ENCODE assay signal across 11 mouse cellular contexts in genomic region chr9:21587678-21588349, GRCm38 (mm10).
"Had no signal": no experiment of that assay in that cellular context is flagged by ENCODE, and none has a peak within 500 bp of the region (broad histone marks: within the 10 kb centered on the region; RNA-seq: fewer than 3 reads in every experiment).

No protein-coding gene starts in this region.

- H3K4me2 ChIP-seq: intestine, embryonic 15.5 days; limb, embryonic 13.5 days; midbrain, embryonic 12.5 days had no signal

- ATAC-seq: intestine, embryonic 15.5 days; midbrain, embryonic 16.5 days had no signal

- DNase-seq: kidney, adult 8-10 months; lung, adult 18-20 months; thymus, adult 18-20 months; thymus, postnatal 36 days had no signal

- H3K9ac ChIP-seq: intestine, embryonic 15.5 days; limb, embryonic 13.5 days; liver, embryonic 14.5 days; midbrain, embryonic 12.5 days had no signal

- H3K4me3 ChIP-seq: intestine, embryonic 15.5 days; limb, embryonic 13.5 days; midbrain, embryonic 12.5 days had no signal

- H3K27me3 ChIP-seq: intestine, embryonic 15.5 days; limb, embryonic 13.5 days; midbrain, embryonic 12.5 days had no signal

- H3K9me3 ChIP-seq: intestine, embryonic 15.5 days; limb, embryonic 13.5 days; midbrain, embryonic 12.5 days had no signal

- H3K27ac ChIP-seq: intestine, embryonic 15.5 days; kidney, postnatal 0 days; limb, embryonic 13.5 days; liver, embryonic 14.5 days; midbrain, embryonic 12.5 days; stomach, postnatal 0 days had no signal
